Mouse (Mus musculus) cortical plate, adult 2 months (tissue): ENCODE data around the gene Farp1.

Experiments
- CTCF ChIP-seq: fragments of 200-500 bp; IDR thresholded peaks from 2 replicates; pipeline ENCODE4 v1.5.1; 2011; ENCODE audit warnings: mild to moderate bottlenecking, control low read depth, low read length; ENCODE audit not compliant: insufficient read depth; ENCODE audit errors: extremely low read depth
- POLR2A ChIP-seq: fragments of 200-500 bp; IDR thresholded peaks from 2 replicates; pipeline ENCODE4 v1.6.1; 2011; ENCODE audit warnings: mild to moderate bottlenecking, low read length, control low read depth; ENCODE audit not compliant: insufficient read depth; ENCODE audit errors: extremely low read depth

GRCm38 (mm10) chr14:121220723-121221122 lies 185.7 kb downstream of the Farp1 start:
- no peak for TF ChIP-seq POLR2A
- TF ChIP-seq CTCF: peak; percentile 50
